Mouse (Mus musculus) limb, embryonic 13.5 days (tissue): ENCODE data around the gene Snx25. TPM values are rescaled to one million over a fixed set of nuclear protein-coding genes. Genes with fewer than 3 reads are reported as not detected.
"Not testable (repeated sequence)": the region's sequence is repeated elsewhere in the genome, so short reads cannot be mapped to it uniquely, and the experiment has no call there.

Experiments
- ATAC-seq: fragments of 200-750 bp; cut with Nextera tagmentation; 2 replicates; pipeline ENCODE4 v1.8.0; 2017; ENCODE audit warnings: low read depth, moderate number of reproducible peaks, moderate TSS enrichment; ENCODE audit not compliant: low FRiP score
- H3K27ac ChIP-seq: fragments of 300-500 bp; sonication (generic); 2 replicates; pipeline ENCODE4 v1.5.1; 2015; ENCODE audit warnings: inconsistent platforms, mild to moderate bottlenecking, moderate library complexity
- H3K27me3 ChIP-seq: fragments of 300-500 bp; sonication (generic); 2 replicates; pipeline ENCODE4 v1.6.1; 2015; ENCODE audit warnings: mild to moderate bottlenecking, inconsistent platforms
- H3K36me3 ChIP-seq: fragments of 300-500 bp; sonication (generic); 2 replicates; pipeline ENCODE4 v1.6.1; 2015; ENCODE audit warnings: inconsistent platforms, mild to moderate bottlenecking, moderate library complexity
- H3K4me1 ChIP-seq: fragments of 300-500 bp; sonication (generic); 2 replicates; pipeline ENCODE4 v1.6.1; 2015; ENCODE audit warnings: inconsistent platforms
- H3K4me2 ChIP-seq: fragments of 300-500 bp; sonication (generic); replicated peaks from 2 replicates; pipeline ENCODE4 v1.6.1; 2015; ENCODE audit warnings: inconsistent platforms, mild to moderate bottlenecking, moderate library complexity
- H3K4me3 ChIP-seq: fragments of 300-500 bp; sonication (generic); 2 replicates; pipeline ENCODE4 v1.5.1; 2015; ENCODE audit warnings: moderate library complexity, mild to moderate bottlenecking, inconsistent platforms
- H3K9ac ChIP-seq: fragments of 300-500 bp; sonication (generic); 2 replicates; pipeline ENCODE4 v1.6.1; 2015; ENCODE audit warnings: mild to moderate bottlenecking, inconsistent platforms
- H3K9me3 ChIP-seq: fragments of 300-500 bp; sonication (generic); 2 replicates; pipeline ENCODE4 v1.6.1; 2016; ENCODE audit warnings: inconsistent platforms
- WGBS: fragments of 180-500 bp; shearing (Covaris S2); methylation state at CpG from one replicate; pipeline ENCODE4 v1.1.7; 2015; 5-methylcytosine and 5-hydroxymethylcytosine counted together
- polyA plus RNA-seq: library from polyadenylated mRNA; unstranded; fragments of >200 nt; fragmentation: Nextera tagmentation; extraction: Ambion mirVana; gene quantifications from 2 replicates; pipeline ENCODE4 v1.2.1, GENCODE M21; 2015

Gene Snx25
- polyA plus RNA-seq, 1 experiment from 2014 or later: 6.6 TPM

GRCm38 (mm10) chr8:46122498-46122897, 29.5 kb downstream of the Snx25 start:
- whole genome bisulfite sequencing: 90% methylated on average over 2 of the region's 2 CpGs
- no peaks in the 10 kb centered on the region for H3K9me3 ChIP-seq
- H3K4me3 ChIP-seq: no peak overlapping the region
- H3K9ac ChIP-seq: no peak overlapping the region
- H3K4me2 ChIP-seq: no peak overlapping the region
- no peaks in the 10 kb centered on the region for H3K27me3 ChIP-seq
- H3K4me1 ChIP-seq: no peaks in the 10 kb centered on the region
- H3K27ac ChIP-seq: no peak overlapping the region
- ATAC-seq: peak; percentile 48
- H3K36me3 ChIP-seq: peaks cover 17% of the 10 kb centered on the region

- H3K9ac ChIP-seq: no peak overlapping the region
- H3K27me3 ChIP-seq: no peaks in the 10 kb centered on the region
- no peak overlapping the region for H3K27ac ChIP-seq
- H3K4me1 ChIP-seq: no peaks in the 10 kb centered on the region
- ATAC-seq: no peak
- no peak overlapping the region for H3K4me2 ChIP-seq
- no peaks in the 10 kb centered on the region for H3K9me3 ChIP-seq
- H3K36me3 ChIP-seq: peaks cover 26% of the 10 kb centered on the region
- 86% methylated on average over 3 of the region's 3 CpGs for WGBS
- no peak overlapping the region for H3K4me3 ChIP-seq
These were observed 32.8 kb downstream of the Snx25 start for GRCm38 (mm10) chr8:46119176-46119575.

GRCm38 (mm10) chr8:46117172-46117571, 34.8 kb downstream of the Snx25 start:
- 91% methylated on average over 3 of the region's 3 CpGs for WGBS
- no peaks in the 10 kb centered on the region for H3K9me3 ChIP-seq
- no peak overlapping the region for H3K4me2 ChIP-seq
- no peaks in the 10 kb centered on the region for H3K27me3 ChIP-seq
- H3K9ac ChIP-seq: no peak overlapping the region
- no peaks in the 10 kb centered on the region for H3K4me1 ChIP-seq
- no peak overlapping the region for H3K27ac ChIP-seq
- H3K36me3 ChIP-seq: peaks cover 16% of the 10 kb centered on the region
- no peak for ATAC-seq
- H3K4me3 ChIP-seq: no peak overlapping the region

- H3K9me3 ChIP-seq, H3K4me3 ChIP-seq, H3K27ac ChIP-seq, H3K9ac ChIP-seq, ATAC-seq, H3K4me1 ChIP-seq, H3K36me3 ChIP-seq, H3K4me2 ChIP-seq, H3K27me3 ChIP-seq: not testable (repeated sequence)
These were observed 38.4 kb downstream of the Snx25 start for GRCm38 (mm10) chr8:46113421-46114170.

DNA sequence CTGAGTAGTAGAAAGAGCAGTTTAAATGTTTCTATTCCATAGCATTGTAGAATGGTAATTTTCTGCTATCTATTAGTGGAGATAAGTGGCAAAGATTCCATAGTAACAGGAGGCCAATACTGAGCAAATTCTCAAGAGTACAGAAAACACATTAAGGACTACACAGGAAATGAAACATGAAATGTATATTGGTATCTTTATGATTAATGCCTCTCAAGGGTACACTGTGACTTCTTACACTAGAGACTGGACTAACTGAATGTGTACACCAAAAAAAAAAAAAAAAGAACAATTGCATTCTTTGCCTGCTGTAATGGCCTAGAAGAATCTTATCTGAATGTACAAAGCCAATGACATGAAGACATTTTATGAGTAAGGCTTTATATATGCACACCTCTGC, 44.3 kb downstream of the Snx25 start:
- H3K4me3 ChIP-seq: no peak overlapping the region
- H3K4me2 ChIP-seq: no peak overlapping the region
- ATAC-seq: no peak
- H3K27ac ChIP-seq: no peak overlapping the region
- H3K9ac ChIP-seq: no peak overlapping the region
- no peaks in the 10 kb centered on the region for H3K9me3 ChIP-seq
- H3K36me3 ChIP-seq: peaks cover 16% of the 10 kb centered on the region
- no peaks in the 10 kb centered on the region for H3K27me3 ChIP-seq
- peaks cover 8% of the 10 kb centered on the region; the same call in 1 of the 2 replicates for H3K4me1 ChIP-seq

DNA sequence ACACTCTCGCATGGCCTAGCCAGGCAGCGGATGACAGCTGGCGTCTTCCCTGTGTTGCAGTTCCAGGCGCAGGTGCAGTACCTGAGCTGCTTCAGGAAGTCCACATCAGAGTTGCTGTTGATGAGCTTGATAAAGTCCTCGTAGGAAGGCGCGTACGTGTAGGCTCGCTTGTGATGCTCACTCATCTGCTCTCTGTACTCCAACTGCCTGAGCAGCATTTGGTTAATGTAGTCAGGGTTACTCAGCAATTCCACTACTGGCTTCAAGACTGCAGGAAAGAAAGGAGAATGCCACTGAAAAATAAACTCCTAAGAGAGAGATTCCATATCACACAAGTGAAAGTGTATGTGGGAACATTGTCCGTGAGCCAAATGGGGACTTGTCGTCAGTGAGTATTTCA, 48.5 kb downstream of the Snx25 start:
- no peak for ATAC-seq
- Histone ChIP-seq H3K4me3 (no peak overlapping the region), H3K9ac (no peak overlapping the region), H3K27ac (no peak overlapping the region), H3K36me3 (peaks cover 53% of the 10 kb centered on the region), H3K9me3 (peaks cover 10% of the 10 kb centered on the region; the same call in 1 of the 2 replicates), H3K4me2 (no peak overlapping the region), H3K4me1 (no peaks in the 10 kb centered on the region), H3K27me3 (no peaks in the 10 kb centered on the region)
- 95% methylated on average over 11 of the region's 11 CpGs for WGBS

DNA sequence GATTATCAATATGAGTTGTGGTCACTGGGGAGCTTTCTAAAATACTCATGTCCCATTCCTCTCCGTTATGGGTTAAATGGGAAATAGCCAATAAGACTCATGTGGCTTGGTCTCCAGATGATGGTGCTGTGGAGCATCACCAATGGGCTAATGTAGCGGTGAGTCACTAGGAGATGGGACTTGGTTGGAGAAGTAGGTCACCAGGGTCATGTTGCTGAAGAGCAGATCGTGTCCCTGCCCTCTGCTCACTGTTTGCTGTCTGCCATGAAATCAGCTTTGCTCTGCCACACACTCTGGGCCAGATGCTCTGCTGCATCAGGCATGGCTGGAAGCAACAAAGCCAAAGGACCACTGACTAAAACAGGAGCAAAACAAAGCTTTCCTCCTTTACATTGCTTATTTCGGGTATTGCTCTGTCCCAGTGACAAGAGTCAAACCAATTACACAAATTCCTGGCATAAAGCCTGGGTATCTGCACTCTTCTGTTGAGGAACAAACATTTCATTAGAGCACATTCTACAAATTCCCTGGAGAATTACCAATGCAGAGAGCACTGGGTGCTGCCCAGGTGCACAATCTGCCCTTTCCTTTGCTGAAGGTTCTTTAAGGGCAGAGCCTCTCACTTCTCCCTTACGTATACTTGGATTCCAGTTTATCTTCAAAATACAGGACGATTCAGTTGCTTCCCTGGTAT, 59.1 kb downstream of the Snx25 start:
- peaks cover 18% of the 10 kb centered on the region for H3K36me3 ChIP-seq
- no peak overlapping the region for H3K27ac ChIP-seq
- WGBS: 87% methylated on average over 6 of the region's 6 CpGs
- no peaks in the 10 kb centered on the region for H3K27me3 ChIP-seq
- H3K4me3 ChIP-seq: no peak overlapping the region
- H3K4me2 ChIP-seq: no peak overlapping the region
- H3K9ac ChIP-seq: no peak overlapping the region
- no peaks in the 10 kb centered on the region for H3K9me3 ChIP-seq
- no peaks in the 10 kb centered on the region for H3K4me1 ChIP-seq
- ATAC-seq: no peak

- 78% methylated on average over 5 of the region's 5 CpGs for WGBS
- peak; percentile 51; the same call in 1 of the 2 replicates for ATAC-seq
- Histone ChIP-seq H3K4me3 (no peak overlapping the region), H3K4me1 (no peaks in the 10 kb centered on the region), H3K27me3 (no peaks in the 10 kb centered on the region), H3K36me3 (peaks cover 11% of the 10 kb centered on the region), H3K27ac (no peak overlapping the region), H3K4me2 (no peak overlapping the region), H3K9ac (no peak overlapping the region), H3K9me3 (no peaks in the 10 kb centered on the region)
These were observed 68.8 kb downstream of the Snx25 start for GRCm38 (mm10) chr8:46083141-46083540.

DNA sequence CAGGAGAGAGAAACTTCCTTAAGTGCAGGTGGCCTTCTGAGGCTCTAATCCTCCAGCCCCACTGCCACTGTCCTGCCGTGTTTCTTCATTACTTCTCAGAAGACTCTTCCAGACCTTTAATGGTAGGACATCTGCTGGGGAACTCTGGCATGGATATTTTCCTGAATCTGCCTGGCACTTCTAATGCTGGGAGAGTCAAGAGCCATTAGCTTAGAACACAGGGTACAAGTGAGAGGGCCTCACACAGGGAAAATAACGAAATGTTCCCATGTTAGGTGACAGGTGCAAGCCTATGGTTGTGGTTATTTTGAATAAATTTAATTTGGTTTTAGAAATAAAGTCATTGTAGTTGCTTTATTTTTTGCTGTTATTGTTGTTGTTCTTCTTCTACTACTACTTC, 70.9 kb downstream of the Snx25 start:
- Histone ChIP-seq H3K27me3 (no peaks in the 10 kb centered on the region), H3K9me3 (no peaks in the 10 kb centered on the region), H3K4me3 (no peak overlapping the region), H3K27ac (no peak overlapping the region), H3K4me1 (no peaks in the 10 kb centered on the region), H3K4me2 (no peak overlapping the region), H3K9ac (no peak overlapping the region), H3K36me3 (peaks cover 8% of the 10 kb centered on the region)
- WGBS: 65% methylated on average over 2 of the region's 2 CpGs
- ATAC-seq: no peak

GRCm38 (mm10) chr8:46078866-46079265, 73.1 kb downstream of the Snx25 start:
- Histone ChIP-seq H3K4me3 (no peak overlapping the region), H3K36me3 (peaks cover 10% of the 10 kb centered on the region)
- WGBS: 80% methylated on average over 6 of the region's 6 CpGs

GRCm38 (mm10) chr8:46075223-46075622, 76.7 kb downstream of the Snx25 start:
- no peaks in the 10 kb centered on the region for H3K4me1 ChIP-seq
- no peak overlapping the region for H3K4me2 ChIP-seq
- WGBS: 92% methylated on average over 5 of the region's 5 CpGs
- no peak for ATAC-seq
- H3K27me3 ChIP-seq: no peaks in the 10 kb centered on the region
- H3K9me3 ChIP-seq: no peaks in the 10 kb centered on the region
- H3K9ac ChIP-seq: no peak overlapping the region
- H3K36me3 ChIP-seq: peaks cover 19% of the 10 kb centered on the region
- no peak overlapping the region for H3K27ac ChIP-seq
- no peak overlapping the region for H3K4me3 ChIP-seq

More at GRCm38 (mm10) chr8:46078866-46079265, 73.1 kb downstream of the Snx25 start:
- no peaks in the 10 kb centered on the region for H3K4me1 ChIP-seq
- H3K9me3 ChIP-seq: no peaks in the 10 kb centered on the region
- H3K9ac ChIP-seq: no peak overlapping the region
- no peak for ATAC-seq
- no peak overlapping the region for H3K27ac ChIP-seq
- no peaks in the 10 kb centered on the region for H3K27me3 ChIP-seq
- no peak overlapping the region for H3K4me2 ChIP-seq

GRCm38 (mm10) chr8:46073540-46074140, 78.3 kb downstream of the Snx25 start:
- peaks cover 14% of the 10 kb centered on the region for H3K36me3 ChIP-seq
- no peaks in the 10 kb centered on the region for H3K4me1 ChIP-seq
- H3K9me3 ChIP-seq: no peaks in the 10 kb centered on the region
- no peak overlapping the region for H3K4me3 ChIP-seq
- H3K9ac ChIP-seq: no peak overlapping the region
- H3K27me3 ChIP-seq: no peaks in the 10 kb centered on the region
- ATAC-seq: no peak
- H3K27ac ChIP-seq: no peak overlapping the region
- H3K4me2 ChIP-seq: no peak overlapping the region
- WGBS: 84% methylated on average over 2 of the region's 2 CpGs
